Mouse (Mus musculus): ENCODE data around the gene Ovol1.

Gene Ovol1

DNA sequence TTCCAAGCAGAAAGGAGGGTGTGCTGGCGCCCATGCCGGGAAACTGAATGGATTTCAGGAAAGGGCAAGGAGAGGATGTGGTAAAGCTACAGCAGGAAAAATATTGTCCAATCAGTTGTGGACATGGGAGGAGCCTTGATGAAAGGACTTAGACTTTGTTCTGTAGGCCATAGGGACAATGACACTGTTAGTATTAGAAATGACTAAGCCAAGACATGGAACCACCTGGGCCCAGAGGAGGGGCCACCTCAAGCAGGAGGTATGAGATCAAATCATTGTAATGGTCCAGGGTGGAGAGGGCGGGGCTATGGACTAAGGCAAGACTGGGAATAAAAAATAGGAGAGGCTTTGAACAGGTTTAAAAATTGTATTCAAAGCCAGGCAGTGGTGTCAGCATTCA, 41.7 kb downstream of the Ovol1 start:
- DNase-seq, result no peak

DNA sequence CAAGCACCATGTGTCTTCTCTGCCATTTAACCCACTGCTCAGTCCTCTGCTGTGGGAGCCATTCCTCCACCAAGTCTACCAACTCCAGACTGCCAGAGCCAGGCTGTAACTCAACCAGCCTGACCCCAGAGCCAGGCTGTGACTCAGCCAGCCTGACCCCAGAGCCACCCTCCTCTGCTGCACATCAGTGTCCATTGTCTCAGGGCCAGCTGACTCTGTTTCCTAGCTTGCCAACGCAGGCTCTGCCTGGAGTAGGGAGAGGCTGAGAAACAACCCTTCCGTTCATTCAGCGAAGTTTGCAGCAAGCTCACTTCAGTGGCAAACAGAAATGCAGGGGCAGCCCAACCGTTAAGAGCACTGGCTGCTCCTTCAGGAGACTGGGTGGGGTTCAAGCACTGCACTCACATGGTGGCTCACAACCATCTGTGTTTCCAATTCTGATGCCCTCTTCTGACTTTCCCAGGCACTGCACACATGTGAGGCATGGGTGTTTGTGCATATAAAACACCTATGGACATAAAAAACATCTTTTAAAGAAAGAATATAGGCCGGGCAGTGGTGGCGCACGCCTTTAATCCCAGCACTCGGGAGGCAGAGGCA, 43.4 kb downstream of the Ovol1 start:
- DNase-seq, result no peak

GRCm38 (mm10) chr19:5515840-5516777, 44.3 kb downstream of the Ovol1 start:
- no peak for DNase-seq

DNA sequence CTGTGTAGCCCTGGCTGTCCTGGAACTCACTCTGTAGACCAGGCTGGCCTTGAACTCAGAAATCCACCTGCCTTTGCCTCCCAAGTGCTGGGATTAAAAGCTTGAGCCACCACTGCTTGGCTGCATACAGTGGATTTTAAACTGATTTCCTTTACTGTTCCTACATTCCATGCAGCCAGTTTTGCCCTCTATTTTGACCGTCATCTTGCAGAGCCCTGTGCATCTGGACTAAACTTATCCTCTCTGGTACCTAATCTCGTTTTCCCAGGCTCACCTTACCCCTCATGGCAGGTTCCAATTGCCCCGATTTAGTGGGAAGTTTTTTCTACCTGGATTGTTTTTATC, 47.5 kb downstream of the Ovol1 start:
- no peak for DNase-seq

GRCm38 (mm10) chr19:5512091-5513004, 48.1 kb downstream of the Ovol1 start:
- DNase-seq, result no peak

- no peak for DNase-seq
Measured at GRCm38 (mm10) chr19:5511074-5511632, 49.3 kb downstream of the Ovol1 start.

- DNase-seq, result peak; percentile 99 to 100
Measured at GRCm38 (mm10) chr19:5510031-5511026, 50.1 kb downstream of the Ovol1 start, which contains the start of gene Snx32. Gene Snx32 (minus strand): TSS chr19:5510538.

DNA sequence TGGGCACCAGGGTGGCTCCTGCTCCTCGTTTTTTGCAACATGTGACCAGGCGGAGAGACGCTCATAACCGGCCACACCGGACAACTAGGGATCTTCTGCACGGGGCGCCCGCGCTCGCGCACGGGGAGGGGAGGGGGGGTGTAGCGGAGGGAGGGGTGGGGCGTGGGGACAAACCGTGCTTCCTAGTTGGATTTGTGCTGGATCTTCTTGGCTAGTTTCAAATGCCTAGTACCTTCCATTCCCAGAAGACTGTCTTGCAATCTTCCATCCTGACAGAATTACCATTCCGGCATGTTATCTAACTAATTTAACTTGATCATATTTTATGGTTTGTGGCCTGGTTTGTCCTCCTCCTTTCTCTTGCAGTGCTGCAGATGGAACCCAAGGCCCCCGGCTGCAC, 56.8 kb downstream of the Ovol1 start, which contains the start of gene 1700020D05Rik:
Gene 1700020D05Rik, minus strand, starts transcription at position 101 of the 400 bp plus-strand sequence.
- DNase-seq, result no peak

DNA sequence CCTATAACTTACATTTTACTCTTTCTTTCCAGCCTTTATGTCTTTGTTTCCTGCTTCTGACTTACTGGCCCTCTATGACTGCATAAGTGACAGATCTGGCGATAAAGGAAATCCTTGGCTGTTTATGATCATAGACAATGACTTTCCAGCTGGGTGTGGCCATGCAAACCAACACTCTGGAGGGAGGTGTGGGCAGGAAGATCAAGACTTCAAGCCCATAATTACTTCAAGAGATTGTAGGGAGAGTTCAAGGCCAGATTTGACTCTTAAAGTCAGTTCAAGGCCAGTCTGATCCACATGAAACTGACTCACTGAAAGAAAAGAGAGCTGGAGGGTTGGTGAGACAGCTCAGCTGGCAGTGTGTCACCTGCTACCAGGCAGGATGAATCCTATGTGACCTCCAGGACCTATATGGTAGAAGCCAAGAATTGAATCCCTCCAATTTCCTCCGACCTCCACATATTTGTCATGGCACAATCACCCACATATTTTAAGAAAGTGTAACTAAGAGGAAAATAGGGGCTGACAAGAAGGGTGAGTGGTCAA, 60.0 kb downstream of the Ovol1 start:
- DNase-seq, result no peak
